Mouse (Mus musculus): Measurements from ENCODE around the gene Fam120a.

DNA sequence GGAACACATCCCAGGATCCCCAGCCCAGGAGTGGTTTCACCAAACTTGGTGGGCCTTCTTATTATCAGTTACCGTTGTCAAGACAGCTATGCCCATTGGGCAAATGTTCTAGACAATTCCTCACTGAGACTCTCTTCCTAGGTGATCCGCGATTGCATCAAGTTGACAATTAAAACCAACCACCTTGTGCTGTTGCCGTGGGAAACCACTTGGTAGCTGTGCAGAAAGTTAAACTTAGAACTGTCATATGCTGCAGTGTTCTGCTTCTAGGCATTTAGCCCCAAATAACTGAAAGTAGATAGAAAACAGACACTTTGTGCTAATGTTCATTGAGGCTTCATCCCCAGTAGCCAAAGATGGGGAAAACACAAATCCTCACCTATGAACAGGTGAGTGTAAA is 28.9 kb upstream of the Fam120a start:
- no peak for TF ChIP-seq MYC (IDR thresholded peaks at IDR 0.05; ENCODE audit: low read depth, low read length)
- no peak for TF ChIP-seq POLR2A (IDR thresholded peaks at IDR 0.05; ENCODE audit: control insufficient read depth in 1 of 2, insufficient read depth in 1 of 2, low read depth in 1 of 2, low read length in 2 of 2, poor library complexity in 1 of 2)
- no peak for TF ChIP-seq RAD21 (IDR thresholded peaks at IDR 0.05; ENCODE audit: low read depth, low read length)

All from MEL (cell line).